Mouse (Mus musculus) central nervous system, embryonic 14 days (tissue): ENCODE data around the gene Zfp846. TPM values are rescaled to one million over a fixed set of nuclear protein-coding genes. Genes with fewer than 3 reads are reported as not detected.

ENCODE experiments used
- polyA plus RNA-seq: library from polyadenylated mRNA; depleted of rRNA; stranded (reverse); fragments of >200 nt; gene quantifications from 2 replicates; pipeline ENCODE4 v1.2.3, GENCODE M21; 2012; rRNA removed

Zfp846 gene
- polyA plus RNA-seq = 23.8 and 24.6 TPM in 2 replicates

DNA sequence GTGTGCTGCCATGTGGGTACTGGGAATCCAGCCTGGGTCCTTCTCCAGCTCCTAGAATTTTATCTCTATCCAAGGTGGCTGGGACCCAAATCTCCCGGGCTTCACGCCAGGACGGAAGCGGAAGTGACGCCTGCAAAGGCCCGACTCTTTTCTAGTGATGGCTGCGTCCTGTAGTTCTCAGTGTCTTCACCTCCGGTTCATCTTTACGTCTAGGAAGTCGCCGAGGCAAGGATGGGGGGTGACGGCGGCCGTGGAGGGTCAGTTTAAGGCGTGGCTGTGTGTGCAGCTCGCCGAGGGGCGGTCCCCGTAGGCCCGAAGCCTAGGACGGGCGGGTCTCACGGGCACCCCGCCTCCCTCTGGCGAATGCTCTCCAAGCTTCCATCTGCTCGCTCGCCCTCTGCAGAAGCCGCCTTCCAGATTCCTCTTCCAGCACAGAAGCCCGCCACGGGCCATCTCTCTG is at the start of gene Zfp846:
Zfp846 (plus strand) TSS at position 117 of the 460 bp plus-strand sequence.

DNA sequence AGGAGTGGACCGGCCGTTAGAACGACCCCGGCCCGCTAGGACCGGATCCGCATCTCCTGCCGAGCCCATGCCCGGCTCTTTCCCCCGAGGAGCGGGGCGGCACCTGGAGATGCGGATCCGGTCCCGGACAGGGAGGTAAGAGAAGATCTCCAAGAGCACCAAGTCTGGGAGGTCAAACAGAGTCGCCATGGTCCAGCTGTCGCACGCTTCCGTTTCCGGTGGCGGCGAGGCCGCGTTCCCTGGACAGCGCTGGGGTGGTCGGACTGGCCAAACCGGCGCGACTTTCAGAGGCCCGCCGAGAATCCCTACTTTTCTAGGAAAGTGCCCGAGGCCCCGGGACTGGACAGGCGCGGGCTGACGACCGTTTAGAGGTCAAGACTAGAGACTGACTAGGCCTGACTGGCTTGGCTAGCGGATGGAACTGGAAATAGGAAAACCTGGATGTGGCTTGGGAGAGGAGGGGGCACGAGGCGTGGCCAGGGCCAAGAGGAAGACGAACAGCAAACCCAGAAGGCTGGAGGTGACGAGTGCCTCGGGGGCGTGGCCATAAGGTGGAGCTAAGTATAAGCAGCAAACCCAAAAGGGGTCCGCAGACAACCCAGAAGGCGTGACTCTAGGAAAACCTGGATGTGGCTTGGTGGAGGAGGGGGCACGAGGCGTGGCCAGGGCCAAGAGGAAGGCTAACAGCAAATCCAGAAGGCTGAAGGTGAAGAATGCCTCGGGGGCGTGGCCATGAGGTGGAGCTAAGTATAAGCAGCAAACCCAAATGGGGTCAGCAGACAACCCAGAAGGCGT is 61.2 kb downstream of the Zfp846 start, which contains the start of gene Ubl5:
Ubl5 (plus strand) TSS at position 778 of the 795 bp plus-strand sequence.

DNA sequence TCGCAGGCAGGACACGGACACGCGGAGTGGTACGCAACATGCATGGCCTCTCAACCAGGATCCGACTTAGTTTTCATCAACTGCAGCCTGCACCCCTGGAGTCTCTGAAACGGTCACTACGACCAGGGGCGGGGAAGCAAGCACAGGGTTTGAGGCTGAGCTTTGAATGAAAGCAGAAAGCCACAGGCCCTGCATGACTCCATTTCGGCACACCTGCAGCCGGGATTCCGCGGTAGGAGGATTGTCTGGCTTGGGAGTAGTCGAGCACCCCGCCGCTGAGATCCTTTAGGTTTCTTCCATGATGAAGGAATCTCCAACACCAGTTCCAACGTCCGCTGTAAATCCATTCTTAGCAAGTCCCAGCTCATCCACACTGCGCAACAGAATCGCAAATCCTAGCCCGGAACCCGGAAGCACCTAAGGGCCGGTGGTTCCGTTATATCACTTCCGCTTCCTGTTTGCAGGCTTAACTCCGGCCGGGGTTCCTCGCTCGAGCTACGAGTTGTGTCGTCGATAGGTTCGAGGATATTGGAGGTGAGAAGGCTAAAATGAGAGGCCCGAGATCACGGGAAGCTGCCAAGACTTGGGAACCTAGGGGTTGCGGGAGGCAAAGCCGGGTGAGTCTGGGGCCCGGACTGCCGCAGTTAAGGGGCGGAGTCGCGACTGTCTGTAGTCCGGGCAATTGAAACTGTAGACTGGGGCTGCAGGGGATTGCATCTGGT is 63.4 kb downstream of the Zfp846 start, which contains the start of gene Fbxl12:
Fbxl12 (minus strand) TSS at position 408 of the 722 bp plus-strand sequence.

DNA sequence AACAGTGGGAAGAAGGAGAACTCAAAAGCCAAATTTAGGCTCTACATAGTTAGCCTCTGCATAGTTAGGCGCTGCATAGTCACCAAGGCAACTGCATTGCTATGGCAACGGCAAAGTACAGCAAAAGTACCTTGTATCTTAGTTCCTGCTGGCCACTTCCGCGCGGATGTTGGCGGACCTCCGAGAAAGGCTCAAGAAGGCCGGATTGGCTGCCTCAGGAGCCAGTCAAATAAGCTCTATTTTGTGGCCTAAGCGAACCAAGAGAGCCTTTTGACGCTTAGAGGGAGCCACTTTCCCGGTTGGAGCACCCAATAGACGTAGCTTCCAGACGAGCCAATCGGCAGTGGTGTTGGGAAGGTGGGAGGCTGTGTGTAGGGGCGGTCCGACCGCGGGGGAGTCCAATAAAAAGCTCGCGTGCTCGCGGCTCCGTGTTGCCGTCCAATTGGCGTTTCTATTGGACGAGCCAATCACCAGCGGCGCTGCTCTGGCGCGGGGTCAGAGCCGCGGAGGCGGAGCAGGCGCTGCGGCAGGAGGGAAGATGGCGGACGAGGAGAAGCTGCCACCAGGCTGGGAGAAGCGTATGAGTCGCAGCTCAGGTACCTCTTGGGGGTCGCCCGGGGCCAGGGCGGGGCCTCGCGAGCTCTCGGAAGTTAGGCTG is 70.6 kb downstream of the Zfp846 start, which contains the start of gene Pin1:
Pin1 (plus strand) TSS at position 494 of the 658 bp plus-strand sequence.

Other genes with a start within 250 kb of the Zfp846 start
- 0.02 TPM in 1 of 2 replicates, not detected in the other for gene Olfr18, start 245.2 kb upstream of the Zfp846 start, polyA plus RNA-seq
- gene Zfp560, start 196.1 kb upstream of the Zfp846 start, polyA plus RNA-seq = 32.0 and 34.8 TPM in 2 replicates
- 14.4 and 14.9 TPM in 2 replicates for gene Zfp26, start 121.1 kb upstream of the Zfp846 start, polyA plus RNA-seq
- gene Zfp426, start 88.5 kb upstream of the Zfp846 start, polyA plus RNA-seq = 23.7 and 27.0 TPM in 2 replicates
- 47.0 and 57.0 TPM in 2 replicates for gene Zfp266, start 59.9 kb upstream of the Zfp846 start, polyA plus RNA-seq
- gene Ubl5, start 61.6 kb downstream of the Zfp846 start, polyA plus RNA-seq = 557 and 739 TPM in 2 replicates
- gene Fbxl12, start 63.5 kb downstream of the Zfp846 start, polyA plus RNA-seq = 30.4 and 36.1 TPM in 2 replicates
- gene Pin1, start 70.8 kb downstream of the Zfp846 start, polyA plus RNA-seq = 31.5 and 34.3 TPM in 2 replicates
- 102 TPM in 2 replicates for gene Olfm2, start 165.1 kb downstream of the Zfp846 start, polyA plus RNA-seq
- gene Col5a3, start 233.8 kb downstream of the Zfp846 start, polyA plus RNA-seq = 1.2 and 3.1 TPM in 2 replicates
- not detected in 2 replicates for gene Rdh8, start 237.2 kb downstream of the Zfp846 start, polyA plus RNA-seq